Mouse (Mus musculus) 3T3-L1 (cell line): ENCODE measurements around the gene Pappa.

Experiments used
- DNase-seq: peaks from one replicate; pipeline ENCODE4 v3.0.0-alpha.2; 2015; ENCODE audit warnings: low read depth, low spot score

Gene Pappa

GRCm38 (mm10) chr4:65328486-65329308 lies 204.7 kb downstream of the Pappa start:
- DNase-seq, result no peak

GRCm38 (mm10) chr4:65333718-65334117 lies 209.7 kb downstream of the Pappa start:
- DNase-seq, result no peak

GRCm38 (mm10) chr4:65341766-65342165 lies 217.8 kb downstream of the Pappa start:
- peak; percentile 60 for DNase-seq

- peak; percentile 22 for DNase-seq
Observed at GRCm38 (mm10) chr4:65350521-65350920, 226.5 kb downstream of the Pappa start.

GRCm38 (mm10) chr4:65354580-65354979 lies 230.6 kb downstream of the Pappa start:
- DNase-seq, result no peak

GRCm38 (mm10) chr4:65367135-65367534 lies 243.2 kb downstream of the Pappa start:
- no peak for DNase-seq

GRCm38 (mm10) chr4:65372731-65373130 lies 248.8 kb downstream of the Pappa start:
- DNase-seq, result peak; percentile 50

- DNase-seq, result no peak
Observed at GRCm38 (mm10) chr4:65373841-65374240, 249.9 kb downstream of the Pappa start.

- DNase-seq, result no peak
Observed at GRCm38 (mm10) chr4:65376571-65376970, 252.6 kb downstream of the Pappa start.

GRCm38 (mm10) chr4:65379461-65379860 lies 255.5 kb downstream of the Pappa start:
- no peak for DNase-seq

GRCm38 (mm10) chr4:65383070-65383469 lies 259.1 kb downstream of the Pappa start:
- DNase-seq, result no peak

GRCm38 (mm10) chr4:65391001-65391400 lies 267.0 kb downstream of the Pappa start:
- no peak for DNase-seq

GRCm38 (mm10) chr4:65396806-65397205 lies 272.8 kb downstream of the Pappa start:
- DNase-seq, result no peak

- DNase-seq, result no peak
Observed at GRCm38 (mm10) chr4:65399457-65399856, 275.5 kb downstream of the Pappa start.

- no peak for DNase-seq
Observed at GRCm38 (mm10) chr4:65402286-65402685, 278.3 kb downstream of the Pappa start.

GRCm38 (mm10) chr4:65402836-65403634 lies 279.1 kb downstream of the Pappa start:
- no peak for DNase-seq
